Mouse (Mus musculus): ENCODE measurements around the gene Ppp1r37.

- no peak for TF ChIP-seq CTCF (IDR thresholded peaks at IDR 0.05; ENCODE audit: low read depth)
- no peak for TF ChIP-seq EP300 (IDR thresholded peaks at IDR 0.05; ENCODE audit: low read depth)
Observed at GRCm38 (mm10) chr7:19532240-19532639, 30.6 kb downstream of the Ppp1r37 start.
